Mouse (Mus musculus): Measurements from ENCODE around the gene Itch. TPM values are rescaled to one million over a fixed set of nuclear protein-coding genes. Genes with fewer than 3 reads are reported as not detected.
"Not testable (repeated sequence)": the region's sequence is repeated elsewhere in the genome, so short reads cannot be mapped to it uniquely, and the experiment has no call there.

Gene Itch
- polyA plus RNA-seq, 1 experiment from 2014 or later: 48.8 TPM

GRCm38 (mm10) chr2:155135092-155135491 is 1.8 kb downstream of the Itch start:
- Histone ChIP-seq H3K4me3 (ENCODE audit: low read depth, low read length) (peak overlapping the region; percentile 3; the same call in 1 of the 2 replicates), H3K9ac (ENCODE audit: low read depth, low read length) (no peak overlapping the region), H3K27ac (replicated peaks; ENCODE audit: low read depth, low read length) (no peak overlapping the region), H3K4me2 (ENCODE audit: low read depth, low read length) (peak overlapping the region; percentile 58), H3K4me1 (ENCODE audit: control insufficient read depth, insufficient read depth, low read length) (peaks cover 15% of the 10 kb centered on the region), H3K9me3 (ENCODE audit: control insufficient read depth, low read length) (no peaks in the 10 kb centered on the region), H3K27me3 (replicated peaks; ENCODE audit: control insufficient read depth, insufficient read depth, low read length) (no peaks in the 10 kb centered on the region), H3K36me3 (ENCODE audit: control insufficient read depth, insufficient read depth, low read length) (peaks cover 25% of the 10 kb centered on the region)
- no peak for ATAC-seq (ENCODE audit: low read depth)
- DNase-seq (ENCODE audit: low spot score): no peak
- WGBS: 55% methylated on average over 4 of the region's 4 CpGs

- Histone ChIP-seq H3K36me3 (ENCODE audit: control insufficient read depth, insufficient read depth, low read length) (peaks cover 30% of the 10 kb centered on the region), H3K27me3 (replicated peaks; ENCODE audit: control insufficient read depth, insufficient read depth, low read length) (no peaks in the 10 kb centered on the region), H3K4me1 (ENCODE audit: control insufficient read depth, insufficient read depth, low read length) (peaks cover 15% of the 10 kb centered on the region), H3K9ac (ENCODE audit: low read depth, low read length) (no peak overlapping the region), H3K4me2 (ENCODE audit: low read depth, low read length) (peak overlapping the region; percentile 58), H3K27ac (replicated peaks; ENCODE audit: low read depth, low read length) (no peak overlapping the region), H3K9me3 (ENCODE audit: control insufficient read depth, low read length) (no peaks in the 10 kb centered on the region), H3K4me3 (ENCODE audit: low read depth, low read length) (0 out of 2 replicates have a peak overlapping the region, but pooled peaks have one; percentile 3)
- no peak for ATAC-seq (ENCODE audit: low read depth)
- DNase-seq (ENCODE audit: low spot score): no peak
- 85% methylated on average over 1 of the region's 1 CpGs for WGBS
These were observed 2.2 kb downstream of the Itch start for GRCm38 (mm10) chr2:155135534-155135933.

GRCm38 (mm10) chr2:155140986-155141385 is 7.7 kb downstream of the Itch start:
- Histone ChIP-seq H3K4me1 (ENCODE audit: control insufficient read depth, insufficient read depth, low read length) (peaks cover 3% of the 10 kb centered on the region), H3K27ac (replicated peaks; ENCODE audit: low read depth, low read length) (no peak overlapping the region), H3K9me3 (ENCODE audit: control insufficient read depth, low read length) (0 out of 2 replicates have a peak, but pooled peaks cover 6% of the 10 kb centered on the region), H3K9ac (ENCODE audit: low read depth, low read length) (no peak overlapping the region), H3K36me3 (ENCODE audit: control insufficient read depth, insufficient read depth, low read length) (peaks cover 83% of the 10 kb centered on the region), H3K27me3 (replicated peaks; ENCODE audit: control insufficient read depth, insufficient read depth, low read length) (no peaks in the 10 kb centered on the region), H3K4me2 (ENCODE audit: low read depth, low read length) (no peak overlapping the region), H3K4me3 (ENCODE audit: low read depth, low read length) (no peak overlapping the region)
- 93% methylated on average over 5 of the region's 5 CpGs for WGBS
- ATAC-seq (ENCODE audit: low read depth): no peak
- no peak for DNase-seq (ENCODE audit: low spot score)

GRCm38 (mm10) chr2:155142025-155142555 is 8.8 kb downstream of the Itch start:
- no peak for DNase-seq (ENCODE audit: low spot score)
- Histone ChIP-seq H3K27me3 (replicated peaks; ENCODE audit: control insufficient read depth, insufficient read depth, low read length) (no peaks in the 10 kb centered on the region), H3K9ac (ENCODE audit: low read depth, low read length) (no peak overlapping the region), H3K27ac (replicated peaks; ENCODE audit: low read depth, low read length) (no peak overlapping the region), H3K9me3 (ENCODE audit: control insufficient read depth, low read length) (peaks cover 14% of the 10 kb centered on the region; the same call in 1 of the 2 replicates), H3K4me3 (ENCODE audit: low read depth, low read length) (no peak overlapping the region), H3K4me1 (ENCODE audit: control insufficient read depth, insufficient read depth, low read length) (no peaks in the 10 kb centered on the region), H3K4me2 (ENCODE audit: low read depth, low read length) (no peak overlapping the region), H3K36me3 (ENCODE audit: control insufficient read depth, insufficient read depth, low read length) (peaks cover 94% of the 10 kb centered on the region)
- no peak for ATAC-seq (ENCODE audit: low read depth)

- not testable (repeated sequence) for H3K9ac ChIP-seq (ENCODE audit: low read depth, low read length)
These were observed 16.0 kb downstream of the Itch start for GRCm38 (mm10) chr2:155149296-155149695.

GRCm38 (mm10) chr2:155207419-155207818 is 74.1 kb downstream of the Itch start:
- ATAC-seq (ENCODE audit: low read depth) (no peak), DNase-seq (ENCODE audit: low spot score) (peak; percentile 23)
- Histone ChIP-seq H3K4me1 (ENCODE audit: control insufficient read depth, insufficient read depth, low read length) (no peaks in the 10 kb centered on the region), H3K9ac (ENCODE audit: low read depth, low read length) (no peak overlapping the region), H3K36me3 (ENCODE audit: control insufficient read depth, insufficient read depth, low read length) (peaks cover 88% of the 10 kb centered on the region), H3K9me3 (ENCODE audit: control insufficient read depth, low read length) (no peaks in the 10 kb centered on the region), H3K27me3 (replicated peaks; ENCODE audit: control insufficient read depth, insufficient read depth, low read length) (no peaks in the 10 kb centered on the region), H3K4me3 (ENCODE audit: low read depth, low read length) (no peak overlapping the region), H3K4me2 (ENCODE audit: low read depth, low read length) (no peak overlapping the region), H3K27ac (replicated peaks; ENCODE audit: low read depth, low read length) (no peak overlapping the region)
- WGBS: 64% methylated on average over 2 of the region's 2 CpGs

More at GRCm38 (mm10) chr2:155149296-155149695, 16.0 kb downstream of the Itch start:
- Histone ChIP-seq H3K36me3 (ENCODE audit: control insufficient read depth, insufficient read depth, low read length) (peaks cover 42% of the 10 kb centered on the region), H3K9me3 (ENCODE audit: control insufficient read depth, low read length) (peaks cover 15% of the 10 kb centered on the region; the same call in 1 of the 2 replicates)
- DNase-seq (ENCODE audit: low spot score); H3K4me1 ChIP-seq (ENCODE audit: control insufficient read depth, insufficient read depth, low read length); H3K27ac ChIP-seq (replicated peaks; ENCODE audit: low read depth, low read length); H3K4me3 ChIP-seq (ENCODE audit: low read depth, low read length); H3K4me2 ChIP-seq (ENCODE audit: low read depth, low read length); H3K27me3 ChIP-seq (replicated peaks; ENCODE audit: control insufficient read depth, insufficient read depth, low read length); ATAC-seq (ENCODE audit: low read depth): not testable (repeated sequence)

GRCm38 (mm10) chr2:155223145-155223544 is 89.8 kb downstream of the Itch start:
- peaks cover 85% of the 10 kb centered on the region for H3K36me3 ChIP-seq (ENCODE audit: control insufficient read depth, insufficient read depth, low read length)
- H3K9me3 ChIP-seq (ENCODE audit: control insufficient read depth, low read length): no peaks in the 10 kb centered on the region
- DNase-seq (ENCODE audit: low spot score): no peak
- no peaks in the 10 kb centered on the region for H3K27me3 ChIP-seq (replicated peaks; ENCODE audit: control insufficient read depth, insufficient read depth, low read length)
- 84% methylated on average over 2 of the region's 2 CpGs for WGBS
- H3K4me3 ChIP-seq (ENCODE audit: low read depth, low read length): no peak overlapping the region
- no peak overlapping the region for H3K27ac ChIP-seq (replicated peaks; ENCODE audit: low read depth, low read length)
- ATAC-seq (ENCODE audit: low read depth): no peak
- H3K4me2 ChIP-seq (ENCODE audit: low read depth, low read length): no peak overlapping the region
- H3K9ac ChIP-seq (ENCODE audit: low read depth, low read length): no peak overlapping the region
- H3K4me1 ChIP-seq (ENCODE audit: control insufficient read depth, insufficient read depth, low read length): no peaks in the 10 kb centered on the region

GRCm38 (mm10) chr2:155224721-155225120 is 91.4 kb downstream of the Itch start:
- WGBS: 90% methylated on average over 7 of the region's 7 CpGs
- H3K4me1 ChIP-seq (ENCODE audit: control insufficient read depth, insufficient read depth, low read length): no peaks in the 10 kb centered on the region
- no peak overlapping the region for H3K4me3 ChIP-seq (ENCODE audit: low read depth, low read length)
- no peak overlapping the region for H3K9ac ChIP-seq (ENCODE audit: low read depth, low read length)
- no peaks in the 10 kb centered on the region for H3K9me3 ChIP-seq (ENCODE audit: control insufficient read depth, low read length)
- ATAC-seq (ENCODE audit: low read depth) (no peak), DNase-seq (ENCODE audit: low spot score) (peak; percentile 27)
- H3K27ac ChIP-seq (replicated peaks; ENCODE audit: low read depth, low read length): no peak overlapping the region
- peaks cover 73% of the 10 kb centered on the region for H3K36me3 ChIP-seq (ENCODE audit: control insufficient read depth, insufficient read depth, low read length)
- no peak overlapping the region for H3K4me2 ChIP-seq (ENCODE audit: low read depth, low read length)
- no peaks in the 10 kb centered on the region for H3K27me3 ChIP-seq (replicated peaks; ENCODE audit: control insufficient read depth, insufficient read depth, low read length)

- Histone ChIP-seq H3K27ac (replicated peaks; ENCODE audit: low read depth, low read length) (peak overlapping the region; percentile 77), H3K4me3 (ENCODE audit: low read depth, low read length) (peak overlapping the region; percentile 83), H3K4me1 (ENCODE audit: control insufficient read depth, insufficient read depth, low read length) (peaks cover 11% of the 10 kb centered on the region), H3K9ac (ENCODE audit: low read depth, low read length) (peak overlapping the region; percentile 89), H3K36me3 (ENCODE audit: control insufficient read depth, insufficient read depth, low read length) (no peaks in the 10 kb centered on the region), H3K27me3 (replicated peaks; ENCODE audit: control insufficient read depth, insufficient read depth, low read length) (no peaks in the 10 kb centered on the region), H3K9me3 (ENCODE audit: control insufficient read depth, low read length) (no peaks in the 10 kb centered on the region), H3K4me2 (ENCODE audit: low read depth, low read length) (peak overlapping the region; percentile 83)
- 4% methylated on average over 13 of the region's 13 CpGs for WGBS
- DNase-seq (ENCODE audit: low spot score): peak; percentile 93
- peak; percentile 91 for ATAC-seq (ENCODE audit: low read depth)
These were observed 102.5 kb downstream of the Itch start for GRCm38 (mm10) chr2:155235746-155236361.
